Mouse (Mus musculus) megakaryocyte, embryonic 14.5 days (primary cell): ENCODE data around the gene Fgd6.

Experiments used
- FLI1 ChIP-seq: IDR thresholded peaks from 2 replicates; pipeline ENCODE4 v1.6.1; 2012; ENCODE audit warnings: low read length, inconsistent platforms, mixed read lengths
- GATA1 ChIP-seq: IDR thresholded peaks from 3 replicates; pipeline ENCODE4 v1.6.1; 2012; ENCODE audit warnings: mixed read lengths, low read length, inconsistent platforms, borderline replicate concordance

- TF ChIP-seq GATA1 (no peak), FLI1 (no peak)
These were observed 734 bp upstream of the Fgd6 start for GRCm38 (mm10) chr10:94034876-94035657.
